8 mouse cellular contexts compared by ENCODE assay signal in genomic region chr13:14613553-14613952, GRCm38 (mm10). TPM values are rescaled to one million over a fixed set of nuclear protein-coding genes. Genes with fewer than 3 reads are reported as not detected.
A peak's percentile ranks its signal among the peaks of the same experiment; 100 is the strongest.
DNase-seq lines count a peak whose midpoint lies in the region; ATAC-seq lines count a peak whose summit lies in the region.

No protein-coding gene starts in this region.

- H3K4me2 ChIP-seq in neural tube, embryonic 11.5 days (ENCODE audit: low read depth) = peak overlapping the region; percentile 68
- peak overlapping the region; percentile 58 for H3K4me2 ChIP-seq in embryonic facial prominence, embryonic 15.5 days (replicated peaks)
- peak overlapping the region; percentile 37 for H3K4me2 ChIP-seq in limb, embryonic 15.5 days
- H3K4me2 ChIP-seq in stomach, embryonic 15.5 days = peak overlapping the region; percentile 49

- H3K9me3 ChIP-seq in neural tube, embryonic 11.5 days (ENCODE audit: control insufficient read depth, low read length) = no peaks in the 10 kb centered on the region
- no peaks in the 10 kb centered on the region for H3K9me3 ChIP-seq in embryonic facial prominence, embryonic 15.5 days (replicated peaks)
- no peaks in the 10 kb centered on the region for H3K9me3 ChIP-seq in limb, embryonic 15.5 days
- no peaks in the 10 kb centered on the region for H3K9me3 ChIP-seq in stomach, embryonic 15.5 days

- no peak for ATAC-seq in neural tube, embryonic 11.5 days (ENCODE audit: insufficient read depth, low FRiP score, low TSS enrichment)
- ATAC-seq in embryonic facial prominence, embryonic 15.5 days (ENCODE audit: insufficient number of reproducible peaks, low FRiP score, low TSS enrichment, low read depth) = no peak
- ATAC-seq in limb, embryonic 15.5 days (ENCODE audit: insufficient number of reproducible peaks, low FRiP score, low TSS enrichment, low read depth) = no peak
- ATAC-seq in stomach, embryonic 15.5 days (ENCODE audit: insufficient read depth, low FRiP score, low read depth) = no peak

- peaks cover 4% of the 10 kb centered on the region for H3K36me3 ChIP-seq in neural tube, embryonic 11.5 days (ENCODE audit: control insufficient read depth, insufficient read depth, low read length)
- peaks cover 24% of the 10 kb centered on the region for H3K36me3 ChIP-seq in embryonic facial prominence, embryonic 15.5 days
- H3K36me3 ChIP-seq in limb, embryonic 15.5 days = peaks cover 25% of the 10 kb centered on the region
- H3K36me3 ChIP-seq in stomach, embryonic 15.5 days = peaks cover 21% of the 10 kb centered on the region

- peaks cover 3% of the 10 kb centered on the region; the same call in 1 of the 2 replicates for H3K4me1 ChIP-seq in neural tube, embryonic 11.5 days (ENCODE audit: control insufficient read depth, insufficient read depth, low read length)
- H3K4me1 ChIP-seq in embryonic facial prominence, embryonic 15.5 days = no peaks in the 10 kb centered on the region
- H3K4me1 ChIP-seq in limb, embryonic 15.5 days = peaks cover 7% of the 10 kb centered on the region; the same call in 1 of the 2 replicates
- H3K4me1 ChIP-seq in stomach, embryonic 15.5 days = peaks cover 4% of the 10 kb centered on the region; the same call in 1 of the 2 replicates

- no peak for DNase-seq in neural tube, embryonic 11.5 days (ENCODE audit: low spot score)
- no peak for DNase-seq in neural tube, embryonic 10.5 days (ENCODE audit: extremely low spot score, low spot score)
- DNase-seq in urinary bladder, postnatal 14 days (ENCODE audit: low spot score) = no peak
- DNase-seq in gastrocnemius, adult 18-20 months (ENCODE audit: low spot score) = no peak
- DNase-seq in kidney, adult 18-20 months = no peak

- WGBS in neural tube, embryonic 11.5 days = under 1% methylated on average over 9 of the region's 9 CpGs
- WGBS in embryonic facial prominence, embryonic 15.5 days = under 1% methylated on average over 9 of the region's 9 CpGs
- under 1% methylated on average over 9 of the region's 9 CpGs for WGBS in limb, embryonic 15.5 days
- WGBS in stomach, embryonic 15.5 days = under 1% methylated on average over 9 of the region's 9 CpGs

- H3K27me3 ChIP-seq in neural tube, embryonic 11.5 days (ENCODE audit: control insufficient read depth, insufficient read depth, low read length) = no peaks in the 10 kb centered on the region
- H3K27me3 ChIP-seq in embryonic facial prominence, embryonic 15.5 days = no peaks in the 10 kb centered on the region
- H3K27me3 ChIP-seq in limb, embryonic 15.5 days = no peaks in the 10 kb centered on the region
- no peaks in the 10 kb centered on the region for H3K27me3 ChIP-seq in stomach, embryonic 15.5 days (replicated peaks)

- H3K9ac ChIP-seq in neural tube, embryonic 11.5 days (ENCODE audit: low read length) = peak overlapping the region; percentile 89
- H3K9ac ChIP-seq in embryonic facial prominence, embryonic 15.5 days = peak overlapping the region; percentile 90
- peak overlapping the region; percentile 77 for H3K9ac ChIP-seq in limb, embryonic 15.5 days
- peak overlapping the region; percentile 97 for H3K9ac ChIP-seq in stomach, embryonic 15.5 days

- no peak overlapping the region for H3K27ac ChIP-seq in neural tube, embryonic 11.5 days (ENCODE audit: low read depth, low read length)
- H3K27ac ChIP-seq in embryonic facial prominence, embryonic 15.5 days (replicated peaks) = 0 out of 2 replicates have a peak overlapping the region, but pooled peaks have one; percentile 44
- peak overlapping the region; percentile 69; the same call in 1 of the 2 replicates for H3K27ac ChIP-seq in limb, embryonic 15.5 days
- peak overlapping the region; percentile 44; the same call in 1 of the 2 replicates for H3K27ac ChIP-seq in stomach, embryonic 15.5 days

- peak overlapping the region; percentile 91 for H3K4me3 ChIP-seq in neural tube, embryonic 11.5 days (ENCODE audit: low read depth, low read length)
- peak overlapping the region; percentile 94 for H3K4me3 ChIP-seq in embryonic facial prominence, embryonic 15.5 days (replicated peaks)
- peak overlapping the region; percentile 94 for H3K4me3 ChIP-seq in limb, embryonic 15.5 days
- peak overlapping the region; percentile 96 for H3K4me3 ChIP-seq in stomach, embryonic 15.5 days (replicated peaks)

RNA-seq across cellular contexts. Expression of gene Psma2, which starts 0.5 kb away (rescaled TPM):
- 216 and 226 TPM in 2 replicates for polyA plus RNA-seq in neural tube, embryonic 11.5 days (2014; fragmentation: Nextera tagmentation; extraction: Ambion mirVana)
- 178 and 180 TPM in 2 replicates for polyA plus RNA-seq in embryonic facial prominence, embryonic 15.5 days (2015; fragmentation: Nextera tagmentation; extraction: Ambion mirVana)
- polyA plus RNA-seq in limb, embryonic 15.5 days (2015; fragmentation: Nextera tagmentation; extraction: Ambion mirVana) = 178 and 181 TPM in 2 replicates
- 193 and 195 TPM in 2 replicates for polyA plus RNA-seq in stomach, embryonic 15.5 days (2015; fragmentation: Nextera tagmentation; extraction: Ambion mirVana)
- total RNA-seq in gastrocnemius, adult 18-20 months (2021) = 10 to 100 TPM; 53.6 to 56.3 TPM

RNA-seq across cellular contexts. Expression of gene Mrpl32, which starts 0.6 kb away (rescaled TPM):
- 108 and 115 TPM in 2 replicates for polyA plus RNA-seq in neural tube, embryonic 11.5 days (2014; fragmentation: Nextera tagmentation; extraction: Ambion mirVana)
- polyA plus RNA-seq in embryonic facial prominence, embryonic 15.5 days (2015; fragmentation: Nextera tagmentation; extraction: Ambion mirVana) = 104 and 107 TPM in 2 replicates
- polyA plus RNA-seq in limb, embryonic 15.5 days (2015; fragmentation: Nextera tagmentation; extraction: Ambion mirVana) = 96.2 and 102 TPM in 2 replicates
- polyA plus RNA-seq in stomach, embryonic 15.5 days (2015; fragmentation: Nextera tagmentation; extraction: Ambion mirVana) = 115 and 120 TPM in 2 replicates
- total RNA-seq in gastrocnemius, adult 18-20 months (2021) = 10 to 100 TPM; 37.7 to 41.7 TPM

RNA-seq across cellular contexts. Expression of gene AW209491, which starts 16.4 kb away (rescaled TPM):
- polyA plus RNA-seq in neural tube, embryonic 11.5 days (2014; fragmentation: Nextera tagmentation; extraction: Ambion mirVana) = 25.3 and 29.6 TPM in 2 replicates
- 21.8 and 24.2 TPM in 2 replicates for polyA plus RNA-seq in embryonic facial prominence, embryonic 15.5 days (2015; fragmentation: Nextera tagmentation; extraction: Ambion mirVana)
- 24.6 and 25.8 TPM in 2 replicates for polyA plus RNA-seq in limb, embryonic 15.5 days (2015; fragmentation: Nextera tagmentation; extraction: Ambion mirVana)
- polyA plus RNA-seq in stomach, embryonic 15.5 days (2015; fragmentation: Nextera tagmentation; extraction: Ambion mirVana) = 25.5 and 28.3 TPM in 2 replicates
- total RNA-seq in gastrocnemius, adult 18-20 months (2021) = 10 to 100 TPM; 13.5 to 14.1 TPM
